Mouse (Mus musculus): ENCODE data around the gene Cdh12. TPM values are rescaled to one million over a fixed set of nuclear protein-coding genes. Genes with fewer than 3 reads are reported as not detected.

Cdh12 gene
- total RNA-seq, 2 experiments from 2014 or later: not detected

DNA sequence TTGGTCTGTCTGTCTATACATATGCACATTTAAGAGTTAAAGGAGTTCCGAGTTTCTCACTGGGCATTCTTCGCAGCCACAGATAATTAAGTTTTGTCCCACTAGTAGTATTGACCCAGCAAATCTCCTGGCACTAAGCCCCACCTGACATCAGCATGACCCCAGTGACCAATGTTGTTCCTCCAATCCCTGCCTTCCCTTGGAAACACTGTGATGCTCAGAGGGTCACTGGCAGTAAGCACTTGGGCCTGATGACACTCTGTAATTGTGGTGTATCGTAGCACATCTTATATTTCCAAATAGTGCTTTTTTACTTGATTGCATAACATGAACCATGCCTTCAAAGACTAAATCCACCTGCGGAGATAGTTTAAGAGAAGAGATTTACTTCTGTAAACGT is 235.1 kb downstream of the Cdh12 start:
- intact Hi-C loops (cut with DNase I): no loop called here
- DNase-seq: no peak

DNA sequence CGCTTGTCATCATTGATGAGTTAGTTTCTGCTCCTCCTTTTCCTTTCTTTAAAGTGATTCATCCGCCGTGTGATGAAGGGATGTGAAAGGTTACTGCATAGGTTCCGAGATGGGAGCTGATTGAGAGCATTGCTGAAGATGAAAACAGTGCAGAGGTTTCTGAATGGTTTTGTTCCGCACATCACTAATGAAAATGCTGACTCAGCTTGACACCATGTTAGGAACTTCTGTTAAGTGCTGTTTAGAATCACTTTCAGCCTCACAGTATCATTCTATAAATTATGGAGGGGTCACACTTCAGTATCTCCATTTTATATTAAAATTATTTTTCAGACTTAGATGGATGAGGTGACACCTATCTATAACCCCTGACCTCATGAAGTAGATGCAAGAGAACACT is 247.2 kb downstream of the Cdh12 start:
- intact Hi-C loops (cut with DNase I): no loop called here
- no peak for DNase-seq

GRCm38 (mm10) chr15:20711859-20712258 is 262.8 kb downstream of the Cdh12 start:
- intact Hi-C loops (cut with DNase I): no loop called here
- DNase-seq: no peak

GRCm38 (mm10) chr15:20772289-20772688 is 323.2 kb downstream of the Cdh12 start:
- no peak for DNase-seq
- intact Hi-C loops (cut with DNase I): no loop called here

GRCm38 (mm10) chr15:20773423-20773822 is 324.4 kb downstream of the Cdh12 start:
- intact Hi-C loops (cut with DNase I): no loop called here
- DNase-seq: no peak

- intact Hi-C loops (cut with DNase I): no loop called here
- DNase-seq: no peak
These were observed 347.9 kb downstream of the Cdh12 start for GRCm38 (mm10) chr15:20796999-20797398.

DNA sequence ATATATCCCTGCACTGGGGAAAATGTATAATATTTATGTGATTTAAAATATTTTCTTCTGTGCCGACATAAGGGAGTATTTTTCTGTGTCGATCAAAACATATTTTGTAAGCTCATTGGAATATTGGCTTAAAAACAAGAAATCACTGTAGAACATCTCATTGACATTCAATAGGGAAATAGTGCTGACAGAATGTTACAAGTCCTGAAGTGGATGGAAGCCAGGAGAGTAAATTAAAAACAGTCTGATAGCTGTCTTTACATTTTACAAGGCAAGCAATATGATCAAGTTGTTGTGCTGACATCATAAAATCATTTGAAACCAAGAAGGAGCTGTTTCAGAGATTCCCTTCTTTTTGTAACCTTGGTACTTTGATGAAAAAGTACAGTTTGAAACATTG is 349.5 kb downstream of the Cdh12 start:
- DNase-seq: no peak
- intact Hi-C loops (cut with DNase I): no loop called here

DNA sequence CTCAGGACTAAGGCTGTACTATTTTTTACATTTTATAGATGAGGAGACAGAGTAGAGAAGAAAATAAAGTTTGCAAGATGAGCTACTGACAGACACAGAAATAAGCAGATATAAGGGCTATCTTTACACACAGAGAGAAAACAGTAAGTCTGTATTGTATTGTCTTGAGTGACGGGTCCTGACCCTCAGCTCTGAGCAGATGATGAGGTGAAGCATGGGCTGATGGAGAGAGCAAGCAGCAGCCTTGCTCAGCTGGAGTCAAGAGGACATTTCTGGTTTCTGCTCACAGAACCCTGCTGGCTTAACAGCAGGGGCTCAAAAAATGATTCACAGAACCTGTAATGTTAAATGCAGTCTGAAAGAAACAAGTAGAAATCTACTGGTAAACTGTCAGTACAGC is 386.8 kb downstream of the Cdh12 start:
- intact Hi-C loops (cut with DNase I): no loop called here
- no peak for DNase-seq

GRCm38 (mm10) chr15:20836991-20837390 is 387.9 kb downstream of the Cdh12 start:
- intact Hi-C loops (cut with DNase I): no loop called here
- no peak for DNase-seq

DNA sequence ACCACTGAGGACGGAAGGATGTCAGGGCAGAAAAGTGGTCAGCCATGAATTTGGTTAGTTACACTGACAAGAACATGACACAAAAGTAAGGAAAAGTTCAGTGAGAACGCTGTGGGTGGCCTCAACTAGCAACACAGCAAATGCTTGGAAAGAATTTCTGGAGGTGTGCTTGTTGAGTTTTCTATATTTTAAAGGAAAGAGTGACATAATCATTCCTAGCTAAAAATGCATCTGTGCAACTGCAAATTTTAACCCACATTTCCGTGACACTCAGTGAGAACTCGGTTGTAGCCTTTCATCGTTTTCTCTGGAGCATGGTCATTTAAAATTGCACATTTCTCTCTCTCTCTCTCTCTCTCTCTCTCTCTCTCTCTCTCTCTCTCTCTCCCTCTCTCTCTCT is 392.4 kb downstream of the Cdh12 start:
- intact Hi-C loops (cut with DNase I): no loop called here

GRCm38 (mm10) chr15:20863076-20863475 is 414.0 kb downstream of the Cdh12 start:
- no peak for DNase-seq
- intact Hi-C loops (cut with DNase I): no loop called here

More for the DNA sequence above, 392.4 kb downstream of the Cdh12 start:
- no peak for DNase-seq

GRCm38 (mm10) chr15:20872518-20872917 is 423.5 kb downstream of the Cdh12 start:
- intact Hi-C loops (cut with DNase I): no loop called here

GRCm38 (mm10) chr15:20876993-20877392 is 427.9 kb downstream of the Cdh12 start:
- no peak for DNase-seq
- intact Hi-C loops (cut with DNase I): no loop called here

More at GRCm38 (mm10) chr15:20872518-20872917, 423.5 kb downstream of the Cdh12 start:
- no peak for DNase-seq

GRCm38 (mm10) chr15:20893471-20893870 is 444.4 kb downstream of the Cdh12 start:
- intact Hi-C loops (cut with DNase I): no loop called here
- no peak for DNase-seq

- DNase-seq: peak in 1 of 2 experiments; percentile 10
- intact Hi-C loops (cut with DNase I): no loop called here
These were observed 453.5 kb downstream of the Cdh12 start for GRCm38 (mm10) chr15:20902568-20902967.

- intact Hi-C loops (cut with DNase I): no loop called here
- DNase-seq: no peak
These were observed 479.2 kb downstream of the Cdh12 start for GRCm38 (mm10) chr15:20928221-20928620.

DNA sequence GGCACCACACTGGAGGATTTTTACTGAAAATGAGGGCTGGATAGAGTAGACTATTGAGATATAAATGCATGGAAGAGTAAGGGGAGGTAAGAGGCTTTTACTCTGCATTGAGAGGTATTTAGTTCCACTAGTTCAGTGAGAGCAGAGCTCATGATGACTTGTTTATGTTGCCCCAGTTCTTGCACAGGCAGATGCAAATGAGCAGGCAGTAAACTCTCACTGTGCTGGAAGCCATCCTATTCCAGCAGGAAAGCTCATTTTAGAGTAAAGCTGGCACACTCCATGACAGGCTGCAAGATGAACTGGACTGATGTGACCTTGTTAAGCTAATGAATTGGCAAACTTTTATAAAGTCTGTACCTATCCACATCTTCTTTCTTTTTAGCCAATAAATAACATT is 494.9 kb downstream of the Cdh12 start:
- intact Hi-C loops (cut with DNase I): no loop called here
- DNase-seq: no peak

DNA sequence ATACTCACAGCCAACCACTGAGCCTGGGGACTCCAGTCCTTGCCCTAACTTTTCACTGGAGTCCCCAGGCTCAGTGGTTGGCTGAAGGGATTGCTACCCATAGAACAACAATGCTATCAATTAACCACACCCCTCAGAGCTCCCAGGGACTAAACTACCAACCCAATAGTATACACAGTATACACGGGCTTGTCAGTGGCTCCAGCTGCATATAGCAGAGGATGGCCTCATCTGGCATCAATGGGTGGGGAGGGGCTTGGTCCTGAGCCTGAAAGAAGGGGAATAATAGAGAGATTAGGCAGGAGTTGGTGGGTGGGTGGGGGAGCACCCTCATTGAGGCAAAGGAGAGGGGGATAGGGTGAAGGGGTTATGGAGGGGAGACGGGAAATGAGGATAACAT is 518.4 kb downstream of the Cdh12 start:
- intact Hi-C loops (cut with DNase I): no loop called here
- no peak for DNase-seq

- no peak for DNase-seq
- intact Hi-C loops (cut with DNase I): no loop called here
These were observed 522.0 kb downstream of the Cdh12 start for GRCm38 (mm10) chr15:20971041-20971440.

DNA sequence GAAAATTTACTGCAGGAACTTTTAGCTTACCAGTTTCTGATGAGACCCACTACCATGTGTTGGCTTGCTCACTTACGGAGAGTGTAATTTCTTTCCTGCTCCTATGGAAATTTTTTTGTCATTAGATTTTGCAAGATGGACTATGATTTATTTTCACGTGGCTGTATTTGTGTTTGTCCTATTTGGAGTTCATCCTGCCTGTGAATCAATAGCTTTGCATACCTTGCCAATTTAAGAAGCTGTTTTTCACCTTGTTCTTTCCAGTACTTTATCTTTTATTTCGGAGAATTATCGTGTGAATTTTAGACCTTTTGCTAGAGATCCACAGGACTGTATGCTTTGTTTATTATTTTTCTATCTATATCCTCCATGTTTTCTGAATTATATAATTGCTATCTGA is 551.5 kb downstream of the Cdh12 start:
- intact Hi-C loops (cut with DNase I): no loop called here
- DNase-seq: no peak

DNA sequence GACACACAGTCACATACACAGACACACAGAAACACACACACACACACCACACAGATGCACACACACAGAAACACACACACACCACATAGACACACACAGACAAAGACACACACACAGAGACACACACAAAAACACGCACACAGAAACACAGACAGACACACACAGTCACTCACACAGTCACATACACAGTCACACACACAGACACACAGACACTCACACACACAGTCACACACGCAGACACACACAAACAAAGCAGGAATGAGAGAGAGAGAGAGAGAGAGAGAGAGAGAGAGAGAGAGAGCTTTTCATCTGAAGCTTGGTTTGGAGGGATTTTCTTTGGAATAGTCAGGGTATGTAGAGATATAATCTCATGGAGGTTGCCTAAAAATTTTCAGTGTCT is 558.9 kb downstream of the Cdh12 start:
- no peak for DNase-seq
- intact Hi-C loops (cut with DNase I): no loop called here

DNA sequence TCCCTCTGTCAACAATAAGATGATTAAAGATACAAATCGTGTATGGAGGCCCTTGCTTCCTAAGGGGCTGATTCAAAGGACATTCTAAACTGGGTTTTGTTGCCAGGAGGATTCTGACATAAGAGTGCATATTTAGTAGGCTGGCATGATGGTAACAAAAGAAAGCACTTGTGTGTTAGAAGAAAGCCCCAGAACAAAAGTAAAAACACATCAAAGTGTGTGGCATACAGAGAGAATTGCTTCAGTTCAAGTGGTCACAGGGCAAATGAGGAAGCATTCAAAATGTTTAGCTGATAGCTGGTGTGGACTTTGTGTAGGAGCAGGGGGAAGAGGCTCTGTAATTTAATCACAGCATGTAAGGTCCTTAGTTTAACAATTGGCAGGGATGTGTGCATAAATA is 559.4 kb downstream of the Cdh12 start:
- no peak for DNase-seq
- intact Hi-C loops (cut with DNase I): no loop called here

DNA sequence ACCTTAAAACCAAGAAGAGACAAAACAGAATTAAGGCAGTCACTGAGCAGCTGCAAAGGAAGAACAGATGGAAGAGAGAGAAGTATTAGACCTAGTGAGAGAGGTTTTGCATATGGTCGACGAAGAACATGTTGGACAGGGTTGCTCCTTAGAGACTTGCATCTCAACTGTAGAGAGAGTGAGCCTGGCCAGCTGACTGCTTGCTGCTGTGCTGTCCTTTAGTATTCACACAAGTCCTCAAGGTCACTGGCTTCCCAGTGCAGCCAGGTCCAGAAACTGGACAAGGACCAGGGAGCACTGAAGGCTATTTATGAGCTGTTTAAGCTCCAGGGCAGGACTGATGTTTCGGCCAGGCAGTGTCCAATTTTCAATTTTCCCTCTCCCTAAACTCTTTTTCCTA is 559.9 kb downstream of the Cdh12 start:
- peak; percentile 7 to 30 for DNase-seq
- intact Hi-C loops (cut with DNase I): no loop called here
